Mouse (Mus musculus): ENCODE measurements around the gene Plac1. TPM values are rescaled to one million over a fixed set of nuclear protein-coding genes. Genes with fewer than 3 reads are reported as not detected.

The Plac1 gene
- polyA plus RNA-seq, 1 experiment from 2014 or later = 6.3 TPM

DNA sequence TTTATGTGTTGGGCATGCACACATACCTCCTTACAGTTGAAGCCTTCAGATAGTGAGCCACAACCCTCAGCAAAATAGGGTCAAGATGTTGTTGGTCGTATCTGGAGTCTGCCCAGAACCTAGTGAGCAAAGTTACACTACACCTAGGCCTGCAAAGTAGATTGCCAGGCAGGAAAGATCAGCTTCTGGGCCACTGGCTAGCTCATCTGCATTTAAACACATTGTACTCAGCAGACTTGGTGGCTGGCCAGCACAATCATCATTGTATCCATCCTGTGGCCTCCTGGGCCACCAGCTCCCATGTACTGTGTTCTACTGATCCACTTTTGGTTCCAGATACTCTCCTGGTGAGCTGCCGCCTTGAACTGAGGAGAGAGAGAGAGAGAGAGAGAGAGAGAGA lies 102.8 kb downstream of the Plac1 start:
- Histone ChIP-seq H3K9me3 (replicated peaks; ENCODE audit: control insufficient read depth, low read length) (no peaks in the 10 kb centered on the region), H3K27me3 (ENCODE audit: control insufficient read depth, insufficient read depth, low read length) (no peaks in the 10 kb centered on the region), H3K4me3 (replicated peaks; ENCODE audit: low read length) (no peak overlapping the region), H3K36me3 (ENCODE audit: control insufficient read depth, insufficient read depth, low read length) (no peaks in the 10 kb centered on the region), H3K27ac (ENCODE audit: low read length) (no peak overlapping the region; the same call in 1 of the 2 replicates), H3K4me1 (ENCODE audit: control insufficient read depth, insufficient read depth, low read length) (no peaks in the 10 kb centered on the region), H3K4me2 (ENCODE audit: low read depth, low read length) (no peak overlapping the region), H3K9ac (ENCODE audit: low read length) (no peak overlapping the region)
- 81% methylated on average over 2 of the region's 2 CpGs for WGBS
- ATAC-seq (ENCODE audit: insufficient read depth, low FRiP score) = no peak

DNA sequence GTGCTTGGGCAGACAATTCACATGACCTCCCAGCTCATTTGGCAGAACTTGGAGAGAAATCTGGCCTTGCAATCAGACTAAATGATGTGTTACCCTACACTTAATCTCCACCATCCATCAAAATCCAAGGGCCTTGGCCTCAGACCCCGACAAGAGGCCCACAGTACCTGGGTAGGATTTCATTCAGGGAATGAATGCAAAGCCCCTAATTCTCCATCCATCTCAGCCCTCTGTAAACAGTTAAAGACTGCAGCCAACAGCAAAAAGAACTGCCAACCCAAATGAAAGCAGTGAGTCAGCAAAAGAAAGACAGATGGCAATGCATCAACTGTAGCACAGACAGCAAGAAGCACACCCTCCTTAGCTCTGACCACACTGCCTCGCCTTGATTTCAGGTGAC lies 110.4 kb downstream of the Plac1 start:
- 22% methylated on average over 2 of the region's 2 CpGs for WGBS
- ATAC-seq (ENCODE audit: insufficient read depth, low FRiP score) = no peak
- H3K36me3 ChIP-seq (ENCODE audit: control insufficient read depth, insufficient read depth, low read length) = no peaks in the 10 kb centered on the region

DNA sequence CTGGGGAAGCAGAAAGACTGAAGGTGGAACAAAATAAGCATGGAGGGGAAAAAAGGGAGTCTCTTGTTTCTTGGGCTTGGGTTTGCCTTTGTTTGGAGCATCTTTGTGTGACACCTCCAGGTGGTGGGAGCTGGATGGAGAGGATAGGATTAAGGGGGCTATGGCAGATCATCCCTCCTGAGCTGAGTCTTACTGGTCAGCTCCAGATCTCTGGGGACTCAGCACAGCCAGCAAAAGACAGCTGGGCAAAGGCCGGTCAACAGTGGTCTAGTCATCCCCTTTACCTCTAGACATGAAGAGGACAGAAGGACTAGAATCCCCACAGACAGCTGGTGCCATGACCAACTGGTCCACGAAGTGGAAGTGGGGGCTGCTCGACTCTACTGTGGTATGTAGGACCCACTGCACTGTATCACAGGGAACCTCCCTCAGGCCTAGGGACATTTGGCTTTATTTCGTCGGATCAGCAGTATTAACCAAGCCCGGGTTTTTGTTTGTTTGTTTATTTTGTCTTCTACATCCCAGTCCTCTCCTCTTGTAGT lies 113.3 kb downstream of the Plac1 start:
- H3K4me3 ChIP-seq (replicated peaks; ENCODE audit: low read length) = no peak overlapping the region
- H3K36me3 ChIP-seq (ENCODE audit: control insufficient read depth, insufficient read depth, low read length) = no peaks in the 10 kb centered on the region
- 73% methylated on average over 6 of the region's 6 CpGs for WGBS
- no peak overlapping the region for H3K4me2 ChIP-seq (ENCODE audit: low read depth, low read length)
- no peaks in the 10 kb centered on the region for H3K9me3 ChIP-seq (replicated peaks; ENCODE audit: control insufficient read depth, low read length)
- no peaks in the 10 kb centered on the region for H3K4me1 ChIP-seq (ENCODE audit: control insufficient read depth, insufficient read depth, low read length)
- H3K27me3 ChIP-seq (ENCODE audit: control insufficient read depth, insufficient read depth, low read length) = no peaks in the 10 kb centered on the region; the same call in 1 of the 2 replicates
- no peak overlapping the region; the same call in 1 of the 2 replicates for H3K9ac ChIP-seq (ENCODE audit: low read length)
- no peak for ATAC-seq (ENCODE audit: insufficient read depth, low FRiP score)
- peak overlapping the region; percentile 33 for H3K27ac ChIP-seq (ENCODE audit: low read length)

More for the DNA sequence above, 110.4 kb downstream of the Plac1 start:
- H3K9ac ChIP-seq (ENCODE audit: low read length) = no peak overlapping the region
- no peak overlapping the region for H3K27ac ChIP-seq (ENCODE audit: low read length)
- H3K9me3 ChIP-seq (replicated peaks; ENCODE audit: control insufficient read depth, low read length) = no peaks in the 10 kb centered on the region
- H3K4me1 ChIP-seq (ENCODE audit: control insufficient read depth, insufficient read depth, low read length) = no peaks in the 10 kb centered on the region
- no peaks in the 10 kb centered on the region for H3K27me3 ChIP-seq (ENCODE audit: control insufficient read depth, insufficient read depth, low read length)
- no peak overlapping the region for H3K4me2 ChIP-seq (ENCODE audit: low read depth, low read length)
- no peak overlapping the region for H3K4me3 ChIP-seq (replicated peaks; ENCODE audit: low read length)

DNA sequence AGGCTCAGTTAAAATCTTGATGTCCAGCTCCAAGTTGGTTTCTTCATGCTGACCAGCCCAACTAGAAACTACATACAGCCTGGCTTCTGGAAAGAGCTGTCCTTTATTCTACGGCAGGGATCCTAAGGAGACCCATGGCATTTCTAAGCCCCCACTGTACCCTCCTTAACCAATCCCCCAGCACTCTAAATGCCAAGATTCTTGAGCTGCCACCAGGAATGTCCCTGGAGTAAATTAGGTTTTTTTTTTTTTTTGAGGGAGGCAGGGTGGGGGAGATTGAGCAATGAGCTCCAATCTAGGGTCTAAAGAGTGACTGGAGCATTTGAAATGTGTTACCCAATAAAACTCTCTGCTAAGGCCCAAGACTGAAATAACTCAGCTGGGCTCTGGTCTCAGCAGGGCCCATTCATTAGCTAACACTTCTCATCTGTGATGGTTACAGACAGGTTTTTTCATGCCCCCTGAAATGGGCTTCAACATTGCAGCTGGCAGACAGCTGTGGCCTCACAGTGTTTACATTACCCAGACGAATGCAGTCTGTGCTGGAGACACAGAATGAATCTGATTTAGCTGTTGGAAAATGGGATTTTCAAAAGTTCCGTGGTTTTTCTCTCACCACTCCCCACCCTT lies 114.0 kb downstream of the Plac1 start:
- 38% methylated on average over 3 of the region's 3 CpGs for WGBS
- no peak overlapping the region for H3K9ac ChIP-seq (ENCODE audit: low read length)
- no peaks in the 10 kb centered on the region for H3K36me3 ChIP-seq (ENCODE audit: control insufficient read depth, insufficient read depth, low read length)
- no peak overlapping the region for H3K4me2 ChIP-seq (ENCODE audit: low read depth, low read length)
- no peaks in the 10 kb centered on the region for H3K9me3 ChIP-seq (replicated peaks; ENCODE audit: control insufficient read depth, low read length)
- H3K27ac ChIP-seq (ENCODE audit: low read length) = peak overlapping the region; percentile 33; the same call in 1 of the 2 replicates
- ATAC-seq (ENCODE audit: insufficient read depth, low FRiP score) = peak; percentile 75
- no peaks in the 10 kb centered on the region for H3K4me1 ChIP-seq (ENCODE audit: control insufficient read depth, insufficient read depth, low read length)
- H3K4me3 ChIP-seq (replicated peaks; ENCODE audit: low read length) = no peak overlapping the region
- H3K27me3 ChIP-seq (ENCODE audit: control insufficient read depth, insufficient read depth, low read length) = no peaks in the 10 kb centered on the region; the same call in 1 of the 2 replicates

DNA sequence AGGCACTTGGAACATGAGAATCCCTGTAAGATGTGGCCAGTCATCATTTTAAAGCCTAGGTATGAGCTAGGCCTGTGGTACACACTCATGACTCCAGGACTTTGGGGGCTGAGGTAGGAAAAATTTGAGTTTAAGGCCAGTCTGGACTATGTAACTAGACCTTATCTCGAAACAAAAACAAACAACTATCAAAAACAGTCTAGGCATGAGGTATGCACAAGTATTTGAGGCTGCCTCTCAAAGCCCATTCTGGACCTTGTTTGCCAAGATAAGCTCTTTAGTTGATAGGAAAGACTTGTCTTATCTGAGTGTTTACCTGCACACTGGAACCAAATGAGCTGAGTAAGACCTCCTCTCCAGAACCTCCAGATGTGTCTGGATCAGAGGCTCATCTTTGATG lies 116.3 kb downstream of the Plac1 start:
- 41% methylated on average over 1 of the region's 1 CpGs for WGBS
- H3K4me1 ChIP-seq (ENCODE audit: control insufficient read depth, insufficient read depth, low read length) = no peaks in the 10 kb centered on the region
- H3K9me3 ChIP-seq (replicated peaks; ENCODE audit: control insufficient read depth, low read length) = no peaks in the 10 kb centered on the region
- H3K36me3 ChIP-seq (ENCODE audit: control insufficient read depth, insufficient read depth, low read length) = no peaks in the 10 kb centered on the region
- no peaks in the 10 kb centered on the region; the same call in 1 of the 2 replicates for H3K27me3 ChIP-seq (ENCODE audit: control insufficient read depth, insufficient read depth, low read length)
- ATAC-seq (ENCODE audit: insufficient read depth, low FRiP score) = no peak
- H3K9ac ChIP-seq (ENCODE audit: low read length) = no peak overlapping the region
- H3K4me2 ChIP-seq (ENCODE audit: low read depth, low read length) = no peak overlapping the region
- no peak overlapping the region for H3K27ac ChIP-seq (ENCODE audit: low read length)
- H3K4me3 ChIP-seq (replicated peaks; ENCODE audit: low read length) = no peak overlapping the region

DNA sequence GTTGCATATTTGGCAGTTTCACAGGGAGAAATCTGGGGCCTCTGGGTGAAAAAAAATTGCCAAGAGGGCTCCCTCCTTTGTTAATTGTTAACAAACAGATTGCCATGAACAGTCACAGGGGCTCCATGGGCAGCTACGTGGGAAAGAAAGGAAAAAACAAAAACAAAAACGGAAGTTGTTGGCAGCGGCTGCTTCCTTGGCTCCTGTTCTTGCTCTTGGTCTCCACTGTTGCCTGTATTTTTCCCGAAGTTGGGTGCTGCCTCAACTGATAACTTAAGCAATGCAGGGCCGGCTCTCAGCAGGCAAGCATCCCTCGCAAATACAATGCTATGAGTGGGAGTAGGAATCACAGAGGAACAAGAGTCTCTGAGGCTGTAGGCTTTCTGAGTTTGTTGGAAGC lies 121.3 kb downstream of the Plac1 start:
- Histone ChIP-seq H3K4me2 (ENCODE audit: low read depth, low read length) (no peak overlapping the region), H3K4me3 (replicated peaks; ENCODE audit: low read length) (no peak overlapping the region), H3K4me1 (ENCODE audit: control insufficient read depth, insufficient read depth, low read length) (no peaks in the 10 kb centered on the region), H3K9me3 (replicated peaks; ENCODE audit: control insufficient read depth, low read length) (no peaks in the 10 kb centered on the region), H3K27ac (ENCODE audit: low read length) (no peak overlapping the region), H3K36me3 (ENCODE audit: control insufficient read depth, insufficient read depth, low read length) (no peaks in the 10 kb centered on the region), H3K9ac (ENCODE audit: low read length) (no peak overlapping the region), H3K27me3 (ENCODE audit: control insufficient read depth, insufficient read depth, low read length) (no peaks in the 10 kb centered on the region; the same call in 1 of the 2 replicates)
- WGBS = 58% methylated on average over 6 of the region's 6 CpGs
- ATAC-seq (ENCODE audit: insufficient read depth, low FRiP score) = no peak

- Histone ChIP-seq H3K27ac (ENCODE audit: low read length) (no peak overlapping the region), H3K9ac (ENCODE audit: low read length) (no peak overlapping the region), H3K4me2 (ENCODE audit: low read depth, low read length) (no peak overlapping the region), H3K27me3 (ENCODE audit: control insufficient read depth, insufficient read depth, low read length) (no peaks in the 10 kb centered on the region; the same call in 1 of the 2 replicates), H3K9me3 (replicated peaks; ENCODE audit: control insufficient read depth, low read length) (no peaks in the 10 kb centered on the region), H3K36me3 (ENCODE audit: control insufficient read depth, insufficient read depth, low read length) (no peaks in the 10 kb centered on the region), H3K4me3 (replicated peaks; ENCODE audit: low read length) (no peak overlapping the region), H3K4me1 (ENCODE audit: control insufficient read depth, insufficient read depth, low read length) (no peaks in the 10 kb centered on the region)
- no peak for ATAC-seq (ENCODE audit: insufficient read depth, low FRiP score)
Observed at GRCm38 (mm10) chrX:53118019-53118418, 121.9 kb downstream of the Plac1 start.

- Histone ChIP-seq H3K9ac (ENCODE audit: low read length) (no peak overlapping the region), H3K4me2 (ENCODE audit: low read depth, low read length) (no peak overlapping the region), H3K4me3 (replicated peaks; ENCODE audit: low read length) (no peak overlapping the region), H3K9me3 (replicated peaks; ENCODE audit: control insufficient read depth, low read length) (no peaks in the 10 kb centered on the region), H3K36me3 (ENCODE audit: control insufficient read depth, insufficient read depth, low read length) (no peaks in the 10 kb centered on the region), H3K27me3 (ENCODE audit: control insufficient read depth, insufficient read depth, low read length) (no peaks in the 10 kb centered on the region), H3K4me1 (ENCODE audit: control insufficient read depth, insufficient read depth, low read length) (no peaks in the 10 kb centered on the region), H3K27ac (ENCODE audit: low read length) (no peak overlapping the region)
- no peak for ATAC-seq (ENCODE audit: insufficient read depth, low FRiP score)
- 63% methylated on average over 7 of the region's 7 CpGs for WGBS
Observed at GRCm38 (mm10) chrX:53114994-53115393, 124.9 kb downstream of the Plac1 start.

DNA sequence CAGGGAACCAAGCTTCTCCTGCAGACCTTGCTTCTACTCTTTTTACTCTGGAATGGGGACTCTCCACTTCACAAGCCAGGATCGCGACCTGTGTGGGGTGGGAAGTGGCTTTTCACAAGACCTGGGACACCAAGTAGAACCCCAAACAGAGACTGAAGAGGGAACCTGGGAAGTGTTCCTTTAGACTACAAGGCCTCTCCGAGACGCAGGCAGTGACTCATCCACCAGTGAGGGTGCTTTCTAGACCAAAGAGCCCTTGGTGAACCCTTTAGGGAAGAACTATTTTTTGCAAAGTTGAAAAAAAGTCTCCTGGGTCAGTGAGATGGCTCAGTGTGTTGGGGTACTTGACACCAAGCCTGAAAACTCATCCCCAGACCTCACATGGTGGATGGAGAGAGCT lies 129.8 kb downstream of the Plac1 start:
- no peak for ATAC-seq (ENCODE audit: insufficient read depth, low FRiP score)
- Histone ChIP-seq H3K4me3 (replicated peaks; ENCODE audit: low read length) (no peak overlapping the region), H3K27ac (ENCODE audit: low read length) (no peak overlapping the region), H3K27me3 (ENCODE audit: control insufficient read depth, insufficient read depth, low read length) (no peaks in the 10 kb centered on the region), H3K4me2 (ENCODE audit: low read depth, low read length) (no peak overlapping the region), H3K9me3 (replicated peaks; ENCODE audit: control insufficient read depth, low read length) (no peaks in the 10 kb centered on the region), H3K9ac (ENCODE audit: low read length) (no peak overlapping the region), H3K4me1 (ENCODE audit: control insufficient read depth, insufficient read depth, low read length) (no peaks in the 10 kb centered on the region), H3K36me3 (ENCODE audit: control insufficient read depth, insufficient read depth, low read length) (no peaks in the 10 kb centered on the region)
- WGBS = 77% methylated on average over 4 of the region's 4 CpGs
